Mouse (Mus musculus) bone marrow, adult 2 months (tissue): ENCODE measurements around the gene Emc7. TPM values are rescaled to one million over a fixed set of nuclear protein-coding genes. Genes with fewer than 3 reads are reported as not detected.

ENCODE experiments used
- H3K27ac ChIP-seq: fragments of 200-500 bp; 2 replicates; pipeline ENCODE4 v1.5.1; 2012; ENCODE audit warnings: low read depth, mild to moderate bottlenecking, control low read depth, inconsistent platforms, low read length; ENCODE audit not compliant: control insufficient read depth, poor library complexity, insufficient read depth
- H3K4me1 ChIP-seq: fragments of 200-500 bp; 2 replicates; pipeline ENCODE4 v1.6.1; 2011; ENCODE audit warnings: low read length; ENCODE audit not compliant: control insufficient read depth, insufficient read depth
- H3K4me3 ChIP-seq: fragments of 200-500 bp; replicated peaks from 2 replicates; pipeline ENCODE3; 2011; ENCODE audit warnings: mild to moderate bottlenecking, low read depth, low read length, control low read depth; ENCODE audit not compliant: control insufficient read depth
- CTCF ChIP-seq: fragments of 200-500 bp; IDR thresholded peaks from 2 replicates; pipeline ENCODE4 v1.5.1; 2011; ENCODE audit warnings: low read length, control low read depth; ENCODE audit not compliant: control insufficient read depth, insufficient read depth
- POLR2A ChIP-seq: fragments of 200-500 bp; IDR thresholded peaks from 2 replicates; pipeline ENCODE4 v1.6.1; 2011; ENCODE audit warnings: low read depth, mild to moderate bottlenecking, control low read depth, low read length, borderline replicate concordance; ENCODE audit not compliant: control insufficient read depth
- WGBS: fragments of 180-500 bp; shearing (Covaris S2); methylation state at CpG from one replicate; pipeline ENCODE4 v1.1.7; 2018; 5-methylcytosine and 5-hydroxymethylcytosine counted together
- polyA plus RNA-seq: library from polyadenylated mRNA; stranded (reverse); fragments of >200 nt; gene quantifications from 2 replicates; pipeline ENCODE4 v1.2.4, GENCODE M21; 2011; ENCODE audit warnings: low replicate concordance; ENCODE audit not compliant: missing spikeins, insufficient read depth, insufficient read length

The Emc7 gene
- polyA plus RNA-seq, 1 experiment = 2.9 TPM

- 84% methylated on average over 3 of the region's 3 CpGs for WGBS
- Histone ChIP-seq H3K4me3 (no peak overlapping the region), H3K27ac (no peak overlapping the region), H3K4me1 (no peaks in the 10 kb centered on the region)
- TF ChIP-seq POLR2A (no peak), CTCF (no peak)
Observed at GRCm38 (mm10) chr2:112460557-112460956, 5.8 kb downstream of the Emc7 start.

GRCm38 (mm10) chr2:112469542-112469941 lies 14.7 kb downstream of the Emc7 start:
- TF ChIP-seq CTCF (no peak), POLR2A (no peak)
- no peak overlapping the region for H3K27ac ChIP-seq
- no peaks in the 10 kb centered on the region for H3K4me1 ChIP-seq
- H3K4me3 ChIP-seq = no peak overlapping the region

- Histone ChIP-seq H3K4me3 (no peak overlapping the region), H3K4me1 (no peaks in the 10 kb centered on the region), H3K27ac (no peak overlapping the region)
- 92% methylated on average over 5 of the region's 5 CpGs for WGBS
- TF ChIP-seq POLR2A = no peak
- TF ChIP-seq CTCF = no peak
Observed at GRCm38 (mm10) chr2:112470961-112471381, 16.2 kb downstream of the Emc7 start.

DNA sequence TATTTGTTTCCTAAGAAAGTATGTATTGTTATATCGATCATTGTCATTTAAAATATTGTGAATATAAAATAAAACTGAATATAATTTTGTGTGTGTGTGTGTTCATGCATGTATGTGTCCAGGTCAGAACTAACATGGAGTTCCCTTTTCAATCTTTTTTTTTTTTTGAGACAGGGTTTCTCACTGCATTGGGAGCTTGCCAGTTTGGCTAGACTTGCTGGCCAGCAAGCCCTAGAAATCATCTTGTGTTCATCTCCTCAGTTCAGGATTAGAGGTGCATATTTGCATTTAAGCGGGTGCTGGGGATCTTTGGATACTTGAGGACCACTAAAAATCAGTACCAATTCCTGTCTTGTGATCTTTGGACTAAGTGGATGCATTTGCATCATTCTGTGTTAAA lies 17.3 kb downstream of the Emc7 start:
- no peak overlapping the region for H3K27ac ChIP-seq
- no peaks in the 10 kb centered on the region for H3K4me1 ChIP-seq
- WGBS = 92% methylated on average over 2 of the region's 2 CpGs
- TF ChIP-seq POLR2A (no peak), CTCF (no peak)
- no peak overlapping the region for H3K4me3 ChIP-seq

DNA sequence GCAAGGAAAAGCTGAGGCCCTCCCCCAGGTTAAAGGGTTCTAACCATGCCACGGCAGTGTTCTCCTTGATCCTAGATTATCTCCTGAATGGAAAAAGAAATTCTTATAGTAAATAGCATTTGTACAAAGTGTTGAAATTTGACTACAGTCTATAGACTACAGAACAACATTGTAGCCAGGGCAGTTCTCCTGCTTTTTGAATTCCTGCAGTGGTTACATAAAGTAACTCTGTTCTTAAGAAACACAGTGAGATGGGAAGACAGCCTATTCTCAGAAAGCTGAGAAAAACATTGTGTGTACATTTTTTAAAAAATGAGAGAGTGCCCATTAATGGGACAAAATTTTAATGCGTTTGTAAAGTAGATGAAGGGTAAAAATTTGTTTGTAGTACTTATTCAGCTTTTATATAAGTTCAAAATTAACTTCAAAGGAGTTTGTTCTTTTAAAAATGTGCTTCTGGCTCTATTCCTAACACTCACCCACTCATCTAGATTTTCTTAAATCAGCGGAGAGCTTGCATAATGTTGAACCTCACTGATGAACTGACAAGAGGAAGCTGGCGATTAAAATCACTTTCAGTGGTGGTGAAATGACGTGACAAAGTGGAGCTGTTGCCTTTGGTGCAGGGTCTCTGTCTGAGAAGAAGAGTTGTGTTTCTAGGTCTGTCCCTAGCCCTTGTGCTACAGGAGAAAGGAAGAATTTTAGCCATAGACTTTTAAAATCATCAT lies 20.4 kb downstream of the Emc7 start:
- 41% methylated on average over 5 of the region's 5 CpGs for WGBS
- Histone ChIP-seq H3K27ac (no peak overlapping the region), H3K4me1 (no peaks in the 10 kb centered on the region), H3K4me3 (no peak overlapping the region)
- TF ChIP-seq POLR2A (no peak), CTCF (no peak)

- WGBS = 78% methylated on average over 6 of the region's 6 CpGs
- no peak overlapping the region for H3K27ac ChIP-seq
- H3K4me1 ChIP-seq = no peaks in the 10 kb centered on the region
- no peak overlapping the region for H3K4me3 ChIP-seq
- TF ChIP-seq POLR2A (no peak), CTCF (no peak)
Observed at GRCm38 (mm10) chr2:112476554-112476953, 21.8 kb downstream of the Emc7 start.

DNA sequence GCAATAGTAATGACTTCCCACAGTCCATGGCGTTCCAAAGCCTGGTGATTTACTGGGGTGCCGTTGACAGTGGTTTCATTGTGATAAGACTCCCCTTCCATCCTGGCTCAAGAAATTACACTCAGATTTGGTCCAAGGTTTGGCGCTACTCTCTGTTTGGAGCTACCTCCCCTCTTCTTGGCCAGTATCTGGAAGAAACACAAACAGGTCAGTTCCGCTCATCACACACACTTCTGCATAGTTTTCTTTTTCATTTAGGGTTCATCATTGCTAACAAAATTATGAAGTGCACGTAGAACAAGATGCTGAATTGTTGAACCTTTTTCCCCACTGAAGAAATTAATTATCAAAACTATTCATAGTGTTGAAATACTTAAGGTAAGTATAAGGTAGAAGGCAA lies 25.9 kb downstream of the Emc7 start, which contains the start of gene Chrm5:
TSS of gene Chrm5 (minus strand) at position 101 of the 400 bp plus-strand sequence.
- no peak within 1 kb of the TSS for H3K4me3 ChIP-seq
- 83% methylated on average over 5 of the region's 5 CpGs for WGBS
- no peaks in the 10 kb centered on the region for H3K4me1 ChIP-seq
- TF ChIP-seq POLR2A (no peak), CTCF (no peak)
- H3K27ac ChIP-seq = no peak within 1 kb of the TSS

DNA sequence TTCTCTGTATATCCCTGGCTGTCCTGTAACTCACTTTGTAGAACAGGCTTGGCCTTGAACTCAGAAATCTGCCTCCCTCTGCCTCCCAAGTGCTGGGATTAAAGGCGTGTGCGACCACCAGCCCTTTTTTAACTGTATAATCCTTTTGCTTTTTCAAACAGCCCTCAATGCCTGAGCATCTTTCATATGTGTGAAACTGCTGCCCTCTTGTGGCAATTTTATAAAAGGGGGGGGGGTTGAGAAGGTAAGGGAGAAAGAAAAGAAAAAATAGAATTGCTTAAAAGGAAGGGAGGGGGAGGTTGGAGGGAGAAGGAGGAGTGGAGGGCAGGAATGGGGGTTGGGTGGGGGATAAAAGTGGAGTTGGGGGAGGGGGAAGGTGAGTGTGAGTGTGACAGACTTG lies 26.8 kb downstream of the Emc7 start:
- 0% methylated on average over 2 of the region's 2 CpGs for WGBS
- no peaks in the 10 kb centered on the region for H3K4me1 ChIP-seq
- no peak overlapping the region for H3K27ac ChIP-seq
- H3K4me3 ChIP-seq = no peak overlapping the region
- TF ChIP-seq CTCF (no peak), POLR2A (no peak)
